Mouse (Mus musculus): ENCODE data around the gene B4galt2. TPM values are rescaled to one million over a fixed set of nuclear protein-coding genes. Genes with fewer than 3 reads are reported as not detected.

B4galt2 gene
- polyA plus RNA-seq, 1 experiment from 2014 or later: 14.0 TPM

DNA sequence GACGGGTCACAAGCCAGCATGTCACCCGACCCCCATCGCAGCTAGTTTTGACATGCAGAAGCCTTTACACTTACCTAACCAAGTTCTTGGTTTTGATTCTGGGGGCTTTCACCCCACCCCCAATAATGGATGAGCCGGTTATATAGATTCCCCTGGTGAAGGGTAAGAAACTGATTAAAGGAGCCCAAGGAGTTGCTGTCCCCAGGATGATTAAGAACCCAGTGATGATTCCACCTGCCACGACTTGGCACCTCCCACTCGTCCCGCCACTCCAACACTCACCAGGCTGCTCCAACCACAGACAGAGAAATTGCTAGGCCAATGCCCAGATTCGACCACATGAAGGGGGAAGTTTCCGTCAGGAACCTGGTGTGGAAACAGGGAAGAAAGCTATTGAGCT is 2.7 kb upstream of the B4galt2 start:
- Histone ChIP-seq H3K9ac (peak overlapping the region; percentile 91; the same call in 1 of the 2 replicates), H3K27me3 (replicated peaks) (no peaks in the 10 kb centered on the region), H3K36me3 (peaks cover 17% of the 10 kb centered on the region), H3K27ac (no peak overlapping the region), H3K4me3 (replicated peaks) (peak overlapping the region; percentile 95), H3K4me2 (replicated peaks) (peak overlapping the region; percentile 89), H3K4me1 (replicated peaks) (peaks cover 29% of the 10 kb centered on the region), H3K9me3 (no peaks in the 10 kb centered on the region)
- ATAC-seq: no peak
- WGBS: 78% methylated on average over 9 of the region's 9 CpGs

DNA sequence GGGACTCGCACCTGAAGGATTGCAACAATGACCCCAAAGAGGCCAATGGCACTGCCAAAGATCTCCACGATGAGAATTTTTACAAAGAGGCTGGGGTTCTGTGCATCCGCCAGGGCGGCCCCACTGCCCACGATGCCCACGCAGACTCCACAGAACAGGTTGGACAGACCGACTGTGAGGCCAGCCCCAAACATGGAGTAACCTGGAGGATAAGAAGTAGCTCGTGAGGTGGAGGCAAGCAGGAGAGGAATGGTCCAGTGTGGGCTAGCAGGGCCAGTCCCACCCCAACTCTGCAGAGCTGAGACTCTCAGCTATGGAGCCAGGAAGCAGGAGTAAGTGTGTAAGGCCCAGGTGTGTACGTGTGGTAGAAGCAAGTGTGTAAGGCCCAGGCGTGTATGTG is 1.8 kb upstream of the B4galt2 start:
- no peak overlapping the region for H3K4me3 ChIP-seq (replicated peaks)
- H3K9me3 ChIP-seq: no peaks in the 10 kb centered on the region
- no peak overlapping the region for H3K4me2 ChIP-seq (replicated peaks)
- H3K4me1 ChIP-seq (replicated peaks): peaks cover 25% of the 10 kb centered on the region
- H3K27ac ChIP-seq: no peak overlapping the region
- H3K27me3 ChIP-seq (replicated peaks): no peaks in the 10 kb centered on the region
- 96% methylated on average over 10 of the region's 10 CpGs for WGBS
- peaks cover 12% of the 10 kb centered on the region for H3K36me3 ChIP-seq
- no peak for ATAC-seq
- H3K9ac ChIP-seq: no peak overlapping the region

DNA sequence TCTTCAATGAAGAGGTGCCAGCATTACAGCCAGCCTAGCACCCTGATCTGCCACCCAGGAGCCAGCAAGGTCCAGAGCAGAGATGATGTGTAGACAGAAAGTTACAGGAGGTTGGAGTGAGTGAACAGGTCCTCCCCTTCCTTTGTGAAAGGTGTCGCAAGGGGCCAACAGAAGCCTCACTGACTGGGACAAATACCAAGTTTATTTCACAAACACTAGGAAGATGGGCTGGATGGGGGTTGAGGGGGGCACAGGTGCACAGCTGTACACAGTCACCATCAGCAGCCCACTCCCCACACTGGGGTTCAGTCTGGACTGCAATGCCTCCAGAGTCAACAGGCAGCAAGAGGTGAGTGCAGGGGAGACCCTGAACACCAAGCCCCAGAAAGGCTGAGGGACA is 859 bp upstream of the B4galt2 start:
- Histone ChIP-seq H3K4me3 (replicated peaks) (peak overlapping the region; percentile 77; the same call in 1 of the 2 replicates), H3K9ac (no peak overlapping the region), H3K9me3 (no peaks in the 10 kb centered on the region), H3K36me3 (peaks cover 8% of the 10 kb centered on the region), H3K27me3 (replicated peaks) (no peaks in the 10 kb centered on the region), H3K4me1 (replicated peaks) (peaks cover 25% of the 10 kb centered on the region), H3K27ac (no peak overlapping the region), H3K4me2 (replicated peaks) (peak overlapping the region; percentile 92)
- ATAC-seq: no peak
- WGBS: 100% methylated on average over 1 of the region's 1 CpGs

DNA sequence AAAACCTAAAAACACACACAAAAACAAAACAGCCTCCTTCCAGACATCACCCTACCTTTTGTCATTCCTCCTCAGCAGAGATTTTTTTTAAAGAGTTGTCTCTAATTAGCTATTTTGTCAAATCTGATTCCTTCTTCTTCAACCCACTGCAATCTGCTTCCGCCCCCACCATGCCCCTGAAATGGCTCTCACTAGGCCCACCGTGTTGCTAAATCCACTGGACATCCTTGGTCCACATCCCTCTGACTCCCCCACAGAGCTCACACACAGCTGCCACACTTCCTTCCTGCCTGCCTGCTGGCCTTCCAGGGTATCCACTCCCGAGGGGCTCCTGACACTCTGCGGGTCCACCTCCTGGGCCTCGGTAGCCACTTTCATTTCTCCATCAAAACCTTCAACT is 4.6 kb downstream of the B4galt2 start:
- 83% methylated on average over 5 of the region's 5 CpGs for WGBS
- Histone ChIP-seq H3K4me1 (replicated peaks) (peaks cover 7% of the 10 kb centered on the region), H3K27me3 (replicated peaks) (no peaks in the 10 kb centered on the region), H3K9ac (no peak overlapping the region), H3K4me2 (replicated peaks) (no peak overlapping the region), H3K27ac (no peak overlapping the region), H3K9me3 (no peaks in the 10 kb centered on the region), H3K36me3 (peaks cover 17% of the 10 kb centered on the region), H3K4me3 (replicated peaks) (no peak overlapping the region)
- ATAC-seq: no peak

DNA sequence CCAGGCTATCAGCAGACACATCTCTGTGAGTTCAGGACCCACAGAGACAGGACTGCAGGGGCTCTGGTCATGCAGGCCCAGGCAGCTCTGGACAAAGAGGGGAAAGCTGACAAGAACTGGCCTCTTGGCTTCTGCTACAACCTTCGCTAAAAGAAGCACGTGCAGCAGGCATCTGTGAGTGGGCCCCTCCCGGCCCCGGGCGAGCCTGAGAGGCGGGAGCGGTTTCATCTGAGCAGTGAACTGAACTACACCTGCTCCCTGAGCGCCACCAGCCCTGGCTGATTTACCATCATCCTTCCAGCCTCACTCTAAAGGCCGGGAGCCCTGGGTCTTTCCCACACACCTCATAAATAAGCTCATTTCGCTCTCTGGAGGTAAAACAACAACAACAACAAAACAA is 5.0 kb downstream of the B4galt2 start:
- no peak overlapping the region for H3K27ac ChIP-seq
- H3K4me3 ChIP-seq (replicated peaks): no peak overlapping the region
- no peaks in the 10 kb centered on the region for H3K27me3 ChIP-seq (replicated peaks)
- no peak overlapping the region for H3K9ac ChIP-seq
- 56% methylated on average over 10 of the region's 10 CpGs for WGBS
- no peak for ATAC-seq
- peaks cover 4% of the 10 kb centered on the region; the same call in 1 of the 2 replicates for H3K4me1 ChIP-seq (replicated peaks)
- H3K4me2 ChIP-seq (replicated peaks): no peak overlapping the region
- peaks cover 20% of the 10 kb centered on the region for H3K36me3 ChIP-seq
- H3K9me3 ChIP-seq: no peaks in the 10 kb centered on the region

DNA sequence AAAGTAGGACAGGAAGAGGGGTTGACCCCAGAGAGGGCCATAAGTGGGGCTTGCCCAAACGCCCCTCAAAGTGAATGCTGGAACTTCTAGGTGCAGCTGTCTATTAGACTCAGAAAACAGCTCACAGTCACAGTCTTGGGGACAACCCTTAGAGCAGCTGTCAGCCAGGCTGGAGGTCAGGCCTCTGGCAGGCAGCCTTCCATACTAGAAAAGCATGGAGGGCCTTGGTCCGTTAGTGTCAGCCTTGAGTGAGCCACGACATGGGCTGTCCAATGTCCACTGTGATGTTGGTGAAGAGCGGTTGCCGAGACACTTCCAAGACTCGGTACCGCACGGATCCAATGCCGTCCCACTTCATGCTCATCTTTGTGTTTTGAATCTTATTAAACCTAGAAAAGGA is 9.7 kb downstream of the B4galt2 start:
- 88% methylated on average over 9 of the region's 9 CpGs for WGBS

DNA sequence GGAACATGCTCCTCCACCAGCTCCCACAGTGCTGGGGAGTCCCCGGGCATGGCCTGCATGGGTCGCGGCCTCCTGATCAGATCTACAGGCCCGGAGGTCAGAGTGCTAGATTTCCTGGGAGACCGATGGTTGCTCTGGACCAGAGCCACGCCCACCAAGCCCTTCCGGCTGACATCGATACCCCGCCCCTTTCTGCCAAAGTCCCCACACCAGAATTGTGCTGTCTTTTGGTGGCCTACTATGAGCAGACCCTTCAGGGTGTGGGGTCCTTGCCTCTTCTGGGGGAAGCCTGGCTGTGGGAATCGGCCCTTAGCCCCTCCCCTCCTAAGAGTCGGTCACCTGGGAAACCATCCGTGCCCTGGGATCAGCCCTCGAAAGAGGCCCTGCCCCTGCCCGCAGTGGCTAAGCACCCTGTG is 10.8 kb downstream of the B4galt2 start, which contains the start of gene Ccdc24:
Gene Ccdc24, minus strand, starts transcription at position 87 of the 416 bp plus-strand sequence.
- Histone ChIP-seq H3K36me3 (peaks cover 20% of the 10 kb centered on the region), H3K4me3 (replicated peaks) (peak within 1 kb of the TSS; percentile 29), H3K27me3 (replicated peaks) (no peaks in the 10 kb centered on the region), H3K9ac (no peak within 1 kb of the TSS; the same call in 1 of the 2 replicates), H3K4me1 (replicated peaks) (peaks cover 15% of the 10 kb centered on the region), H3K9me3 (no peaks in the 10 kb centered on the region), H3K4me2 (replicated peaks) (peak within 1 kb of the TSS; percentile 56), H3K27ac (no peak within 1 kb of the TSS)
- WGBS: 5% methylated on average over 14 of the region's 14 CpGs
- ATAC-seq: peak; percentile 57

More for the DNA sequence above, 9.7 kb downstream of the B4galt2 start:
- ATAC-seq: no peak
- Histone ChIP-seq H3K36me3 (peaks cover 20% of the 10 kb centered on the region), H3K4me2 (replicated peaks) (no peak overlapping the region), H3K27me3 (replicated peaks) (no peaks in the 10 kb centered on the region), H3K9ac (no peak overlapping the region), H3K4me1 (replicated peaks) (peaks cover 10% of the 10 kb centered on the region), H3K27ac (no peak overlapping the region), H3K4me3 (replicated peaks) (no peak overlapping the region), H3K9me3 (no peaks in the 10 kb centered on the region)

DNA sequence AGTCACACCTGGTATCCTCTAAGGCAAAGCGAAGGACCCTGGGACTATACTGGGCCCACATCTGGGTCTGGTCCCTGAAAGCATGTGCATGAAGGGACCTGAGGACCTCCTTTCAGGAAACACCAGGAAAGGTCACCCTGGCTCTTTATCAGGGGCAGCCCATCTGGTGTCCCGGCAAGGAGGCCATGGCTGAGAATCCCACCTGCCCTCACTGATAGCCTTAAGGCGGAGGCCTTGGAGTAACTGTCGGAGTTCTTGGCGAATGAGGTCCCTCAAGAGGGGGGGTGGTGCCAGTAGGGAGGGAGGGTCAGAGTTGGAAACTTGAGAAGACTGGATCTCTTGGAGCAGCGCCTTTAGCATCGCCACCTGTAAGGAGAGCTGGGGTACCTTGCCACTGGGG is 11.5 kb downstream of the B4galt2 start:
- H3K9ac ChIP-seq: no peak overlapping the region
- 65% methylated on average over 7 of the region's 7 CpGs for WGBS
- peaks cover 14% of the 10 kb centered on the region for H3K36me3 ChIP-seq
- H3K27ac ChIP-seq: no peak overlapping the region
- no peaks in the 10 kb centered on the region for H3K27me3 ChIP-seq (replicated peaks)
- no peak overlapping the region for H3K4me2 ChIP-seq (replicated peaks)
- no peaks in the 10 kb centered on the region for H3K9me3 ChIP-seq
- no peak overlapping the region for H3K4me3 ChIP-seq (replicated peaks)
- H3K4me1 ChIP-seq (replicated peaks): peaks cover 15% of the 10 kb centered on the region
- no peak for ATAC-seq

DNA sequence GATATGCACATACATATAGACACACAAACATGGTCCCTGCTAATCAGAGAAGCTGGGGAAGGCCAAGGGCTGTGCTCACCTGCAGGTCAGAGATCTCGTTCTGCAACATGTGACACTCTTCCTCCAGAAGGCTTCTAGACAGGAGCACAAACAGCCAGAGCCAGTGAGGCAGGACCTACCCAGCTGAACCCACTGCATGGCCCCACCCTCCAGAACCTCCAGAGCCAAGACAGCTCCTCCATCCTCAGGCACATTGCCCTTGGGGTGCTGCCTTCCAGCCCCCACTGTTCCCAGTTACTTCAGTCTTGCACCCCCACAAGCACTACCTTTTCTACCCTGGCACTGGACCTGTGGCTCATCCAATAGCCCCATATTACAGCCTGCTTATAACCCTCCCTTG is 12.8 kb downstream of the B4galt2 start:
- no peak for ATAC-seq
- no peaks in the 10 kb centered on the region for H3K27me3 ChIP-seq (replicated peaks)
- H3K9ac ChIP-seq: no peak overlapping the region
- H3K4me2 ChIP-seq (replicated peaks): no peak overlapping the region
- WGBS: 50% methylated on average over 1 of the region's 1 CpGs
- H3K9me3 ChIP-seq: no peaks in the 10 kb centered on the region
- H3K36me3 ChIP-seq: 0 out of 2 replicates have a peak, but pooled peaks cover 4% of the 10 kb centered on the region
- no peak overlapping the region for H3K27ac ChIP-seq
- H3K4me1 ChIP-seq (replicated peaks): peaks cover 25% of the 10 kb centered on the region
- no peak overlapping the region for H3K4me3 ChIP-seq (replicated peaks)

DNA sequence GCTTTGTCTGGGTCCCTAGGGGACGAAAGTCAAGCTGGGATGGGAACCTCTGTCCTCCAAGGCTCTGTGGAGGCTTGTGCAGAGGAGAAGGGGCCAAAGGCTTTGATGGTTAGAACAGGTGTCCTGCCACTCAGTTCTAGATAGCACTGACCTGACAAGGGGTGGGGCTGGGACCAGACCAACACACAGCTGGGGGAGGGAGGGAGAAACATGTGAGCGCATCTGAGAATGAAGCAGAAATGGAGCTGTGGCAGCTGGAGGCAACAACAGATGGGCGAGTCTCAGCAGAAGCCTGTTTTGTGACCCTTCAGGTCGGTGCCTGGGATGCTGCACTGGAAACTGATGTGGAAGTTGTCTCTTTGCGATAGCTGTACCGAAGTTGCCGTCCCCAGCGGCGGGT is 14.0 kb downstream of the B4galt2 start:
- H3K9ac ChIP-seq: no peak overlapping the region
- no peaks in the 10 kb centered on the region for H3K9me3 ChIP-seq
- 0 out of 2 replicates have a peak, but pooled peaks cover 4% of the 10 kb centered on the region for H3K36me3 ChIP-seq
- H3K4me1 ChIP-seq (replicated peaks): peaks cover 25% of the 10 kb centered on the region
- WGBS: 59% methylated on average over 9 of the region's 9 CpGs
- H3K4me2 ChIP-seq (replicated peaks): no peak overlapping the region
- H3K27me3 ChIP-seq (replicated peaks): no peaks in the 10 kb centered on the region
- ATAC-seq: no peak
- no peak overlapping the region for H3K4me3 ChIP-seq (replicated peaks)
- H3K27ac ChIP-seq: no peak overlapping the region

DNA sequence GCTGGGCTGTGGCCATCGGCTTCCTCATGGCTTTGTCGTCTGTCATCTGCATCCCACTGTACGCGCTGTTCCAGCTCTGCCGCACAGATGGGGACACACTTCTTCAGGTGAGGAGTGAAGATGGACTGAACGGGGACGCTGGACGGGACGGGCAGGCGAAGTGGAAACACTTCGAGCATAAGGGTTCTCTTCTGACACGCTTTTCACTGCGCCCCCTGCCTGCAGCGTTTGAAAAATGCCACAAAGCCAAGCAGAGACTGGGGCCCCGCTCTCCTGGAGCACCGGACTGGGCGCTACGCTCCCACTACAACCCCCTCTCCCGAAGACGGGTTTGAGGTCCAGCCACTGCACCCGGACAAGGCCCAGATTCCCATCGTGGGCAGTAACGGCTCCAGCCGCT is 15.5 kb downstream of the B4galt2 start:
- Histone ChIP-seq H3K27me3 (replicated peaks) (no peaks in the 10 kb centered on the region), H3K9ac (no peak overlapping the region)

DNA sequence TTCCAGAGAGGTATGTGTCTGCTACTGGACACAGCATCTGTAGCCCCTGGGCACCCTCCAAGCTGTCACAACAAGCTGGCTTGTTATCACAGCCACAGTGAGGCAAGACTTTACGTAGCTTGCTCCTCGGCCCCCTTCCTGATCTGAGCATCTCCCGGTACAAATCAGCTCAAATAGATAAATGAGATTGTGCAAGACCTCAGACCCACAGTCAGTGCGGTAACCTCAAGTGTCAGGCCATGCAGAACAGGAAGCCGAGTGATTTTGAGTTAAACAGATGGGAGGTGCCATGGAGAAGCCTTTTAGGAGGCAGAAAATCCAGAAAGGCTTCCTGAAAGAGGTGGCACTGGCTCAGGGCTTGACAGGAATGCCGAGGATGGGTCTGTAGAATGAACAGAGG is 16.3 kb downstream of the B4galt2 start:
- Histone ChIP-seq H3K9ac (no peak overlapping the region), H3K9me3 (no peaks in the 10 kb centered on the region), H3K27me3 (replicated peaks) (no peaks in the 10 kb centered on the region), H3K27ac (no peak overlapping the region), H3K36me3 (no peaks in the 10 kb centered on the region), H3K4me2 (replicated peaks) (no peak overlapping the region), H3K4me1 (replicated peaks) (peaks cover 17% of the 10 kb centered on the region), H3K4me3 (replicated peaks) (no peak overlapping the region)
- WGBS: 68% methylated on average over 6 of the region's 6 CpGs
- ATAC-seq: no peak

More for the DNA sequence above, 15.5 kb downstream of the B4galt2 start:
- Histone ChIP-seq H3K4me3 (replicated peaks) (no peak overlapping the region), H3K4me1 (replicated peaks) (peaks cover 25% of the 10 kb centered on the region), H3K36me3 (no peaks in the 10 kb centered on the region), H3K4me2 (replicated peaks) (peak overlapping the region; percentile 27; the same call in 1 of the 2 replicates), H3K27ac (no peak overlapping the region), H3K9me3 (no peaks in the 10 kb centered on the region)
- peak; percentile 29; the same call in 1 of the 2 replicates for ATAC-seq
- 16% methylated on average over 24 of the region's 24 CpGs for WGBS

DNA sequence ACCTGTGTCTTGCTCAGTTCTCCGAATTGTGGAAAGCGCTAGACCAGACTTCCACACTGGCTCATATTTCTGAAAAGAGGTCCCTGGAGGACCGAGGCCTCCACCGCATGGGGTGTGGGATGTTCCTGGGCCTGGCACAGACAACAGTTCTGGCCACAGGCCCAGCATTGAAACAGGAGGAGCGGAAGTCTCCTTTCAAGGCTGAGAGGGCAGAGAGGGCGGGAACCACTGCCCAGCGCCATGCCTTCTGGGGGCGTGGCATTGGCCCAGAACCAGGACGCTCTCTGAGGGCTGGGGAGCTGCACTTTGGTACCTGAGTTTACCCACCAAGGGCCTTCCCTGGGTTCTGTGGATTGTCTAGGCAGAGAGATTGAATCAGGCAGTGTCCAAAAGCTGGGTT is 17.2 kb downstream of the B4galt2 start:
- no peak overlapping the region for H3K4me3 ChIP-seq (replicated peaks)
- no peaks in the 10 kb centered on the region for H3K9me3 ChIP-seq
- 58% methylated on average over 9 of the region's 9 CpGs for WGBS
- 0 out of 2 replicates have a peak overlapping the region, but pooled peaks have one; percentile 9 for H3K27ac ChIP-seq
- H3K27me3 ChIP-seq (replicated peaks): no peaks in the 10 kb centered on the region
- no peak overlapping the region for H3K9ac ChIP-seq
- H3K4me1 ChIP-seq (replicated peaks): peaks cover 19% of the 10 kb centered on the region; the same call in 1 of the 2 replicates
- ATAC-seq: peak; percentile 45
- H3K36me3 ChIP-seq: no peaks in the 10 kb centered on the region
- no peak overlapping the region for H3K4me2 ChIP-seq (replicated peaks)

Data from intestine, embryonic 15.5 days (tissue).